Mouse (Mus musculus) brain, adult 2 months (tissue): Measurements from ENCODE around the gene Pbx2.

ENCODE experiments used
- DNase-seq: peaks from one replicate; pipeline ENCODE4 v3.0.0; 2011; ENCODE audit warnings: low read depth, low spot score

Gene Pbx2

GRCm38 (mm10) chr17:34629221-34629751 is 38.2 kb downstream of the Pbx2 start, which contains the start of gene Prrt1:
Prrt1 (plus strand) TSS chr17:34629533.
- DNase-seq = peak; percentile 95

- DNase-seq = peak; percentile 92
Measured at GRCm38 (mm10) chr17:34629796-34630603, 38.9 kb downstream of the Pbx2 start.

GRCm38 (mm10) chr17:34630761-34631301 is 39.8 kb downstream of the Pbx2 start:
- peak; percentile 42 for DNase-seq

GRCm38 (mm10) chr17:34631647-34632046 is 40.6 kb downstream of the Pbx2 start:
- peak; percentile 45 for DNase-seq

GRCm38 (mm10) chr17:34632261-34632691 is 41.2 kb downstream of the Pbx2 start:
- peak; percentile 96 for DNase-seq

GRCm38 (mm10) chr17:34635671-34636070 is 44.6 kb downstream of the Pbx2 start:
- DNase-seq = no peak

GRCm38 (mm10) chr17:34637459-34637858 is 46.4 kb downstream of the Pbx2 start:
- no peak for DNase-seq

- DNase-seq = peak; percentile 41
Measured at GRCm38 (mm10) chr17:34639461-34640255, 48.6 kb downstream of the Pbx2 start.

GRCm38 (mm10) chr17:34640778-34641601 is 49.9 kb downstream of the Pbx2 start:
- peak; percentile 99 for DNase-seq

GRCm38 (mm10) chr17:34641945-34642344 is 50.9 kb downstream of the Pbx2 start:
- DNase-seq = no peak

GRCm38 (mm10) chr17:34643379-34643778 is 52.3 kb downstream of the Pbx2 start:
- no peak for DNase-seq

- DNase-seq = peak; percentile 91
Measured at GRCm38 (mm10) chr17:34643944-34644343, 52.9 kb downstream of the Pbx2 start.

- peak; percentile 99 for DNase-seq
Measured at GRCm38 (mm10) chr17:34644608-34645007, 53.5 kb downstream of the Pbx2 start, which contains the start of gene Fkbpl. Fkbpl (plus strand) TSS chr17:34644764.

- DNase-seq = peak; percentile 37
Measured at GRCm38 (mm10) chr17:34645256-34645829, 54.3 kb downstream of the Pbx2 start.

GRCm38 (mm10) chr17:34645831-34646511 is 54.9 kb downstream of the Pbx2 start:
- DNase-seq = no peak
